15 mouse cellular contexts compared by ENCODE assay signal in genomic region chr1:159739478-159739877, GRCm38 (mm10).
DNase-seq lines count a peak whose midpoint lies in the region; ATAC-seq lines count a peak whose summit lies in the region.
"Had no signal": no experiment of that assay in that cellular context is flagged by ENCODE, and none has a peak within 500 bp of the region (broad histone marks: within the 10 kb centered on the region; RNA-seq: fewer than 3 reads in every experiment).

No protein-coding gene starts in this region.

- intact Hi-C loops in left cerebral cortex, postnatal 36 days (cut with DNase I): no loop called here

- ATAC-seq in erythroblast, adult 5-6 weeks (replicated peaks; ENCODE audit: low FRiP score, poor library complexity, severe bottlenecking): no peak
- ATAC-seq: intestine, embryonic 15.5 days; liver, postnatal 0 days had no signal

- peak; percentile 59 to 79 for DNase-seq in layer of hippocampus, adult 18-20 months (ENCODE audit: low spot score in 2 of 2)
- no peak for DNase-seq in layer of hippocampus, adult 9-10 months (ENCODE audit: low spot score)
- DNase-seq in brain, adult 2 months (ENCODE audit: low read depth, low spot score): peak; percentile 87
- peak; percentile 36 to 71 for DNase-seq in frontal cortex, postnatal 36 days (ENCODE audit: low spot score in 2 of 2)
- peak; percentile 47 to 62 for DNase-seq in left cerebral cortex, postnatal 36 days (ENCODE audit: low spot score in 2 of 2)
- DNase-seq in spleen, postnatal 4 days (ENCODE audit: low spot score in 2 of 2): no peak
- DNase-seq in cerebellum, adult 18-20 months: no peak
- DNase-seq: adrenal gland, postnatal 36 days; cerebellum, adult 11 months; heart, postnatal 36 days; liver, postnatal 0 days; lung, postnatal 4 days; thymus, postnatal 14 days had no signal

Comparison
In these comparisons a context has a peak if more than half of its experiments do, and no peak if none do; other contexts are left out.
1. DNase-seq: peak in layer of hippocampus, adult 18-20 months (2 of 2), brain, adult 2 months (single experiment), frontal cortex, postnatal 36 days (2 of 2) and left cerebral cortex, postnatal 36 days (2 of 2); none in layer of hippocampus, adult 9-10 months (single experiment), spleen, postnatal 4 days (0 of 2) and cerebellum, adult 18-20 months (0 of 2).